Mouse (Mus musculus) heart, adult 2 months (tissue): Measurements from ENCODE around the gene Ppef2.

Experiments
- CTCF ChIP-seq: fragments of 200-600 bp; IDR thresholded peaks from 2 replicates; pipeline ENCODE4 v1.8.1; 2022; ENCODE audit warnings: antibody characterized with exemption, mild to moderate bottlenecking, moderate library complexity
- EP300 ChIP-seq: fragments of 200-500 bp; IDR thresholded peaks from 2 replicates; pipeline ENCODE4 v1.6.1; 2011; ENCODE audit warnings: low read depth, low read length, control low read depth; ENCODE audit not compliant: insufficient read depth
- POLR2A ChIP-seq: fragments of 200-500 bp; IDR thresholded peaks from 2 replicates; pipeline ENCODE4 v1.6.1; 2011; ENCODE audit warnings: mild to moderate bottlenecking, low read depth, low read length, control low read depth; ENCODE audit not compliant: insufficient read depth

DNA sequence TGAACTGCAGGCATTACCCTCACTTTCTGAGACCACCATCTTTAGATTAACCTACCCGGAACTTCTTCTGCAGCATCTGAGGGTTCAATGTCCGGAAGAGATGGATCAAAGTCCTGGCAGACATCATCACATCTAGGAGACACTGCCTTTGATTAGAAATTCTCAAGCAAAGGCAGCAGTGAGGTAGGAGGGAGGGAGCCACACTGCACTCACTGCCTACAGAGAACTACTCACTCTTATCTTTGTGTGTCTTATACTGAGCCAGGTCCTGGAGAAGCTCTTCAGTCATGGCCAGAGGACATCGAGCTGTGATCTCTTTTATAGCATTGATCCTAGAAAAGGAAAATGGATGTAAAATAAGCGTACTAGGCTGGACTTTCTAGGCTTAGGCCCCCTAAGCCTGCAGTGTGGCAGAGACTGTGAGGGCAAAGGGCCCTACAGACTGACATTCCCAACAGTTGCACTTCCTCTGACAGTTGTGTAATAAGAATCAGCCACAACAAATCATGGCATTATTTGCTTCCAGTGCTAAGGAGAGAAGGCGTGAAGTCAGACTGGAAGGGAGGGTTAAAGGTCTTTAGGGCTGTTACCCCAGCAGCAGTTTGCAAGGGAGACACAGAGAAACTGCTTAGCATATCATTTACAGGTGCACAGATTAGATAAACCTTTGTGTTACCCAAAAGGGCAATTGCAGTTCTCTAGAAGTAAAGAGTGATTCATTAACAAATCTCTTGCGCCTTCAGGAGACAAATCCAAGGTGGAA, 35.8 kb upstream of the Ppef2 start:
- TF ChIP-seq CTCF, result no peak
- no peak for TF ChIP-seq EP300
- no peak for TF ChIP-seq POLR2A
